Mouse (Mus musculus) myocyte (in vitro differentiated cells): ENCODE data around the gene Rmi2. TPM values are rescaled to one million over a fixed set of nuclear protein-coding genes. Genes with fewer than 3 reads are reported as not detected.

Experiments
- H3K27me3 ChIP-seq: one replicate; pipeline ENCODE4 v1.6.1; 2011; ENCODE audit not compliant: control insufficient read depth, insufficient read depth, insufficient read length
- H3K36me3 ChIP-seq: one replicate; pipeline ENCODE4 v1.6.1; 2011; ENCODE audit not compliant: control insufficient read depth, insufficient read depth
- H3K4me2 ChIP-seq: one replicate; pipeline ENCODE4 v1.6.1; 2011; ENCODE audit warnings: low read depth, control low read depth
- H3K4me3 ChIP-seq: one replicate; pipeline ENCODE4 v1.5.1; 2011; ENCODE audit warnings: mild to moderate bottlenecking, control low read depth, moderate library complexity
- H3K79me2 ChIP-seq: one replicate; pipeline ENCODE4 v1.6.1; 2011; ENCODE audit not compliant: control insufficient read depth, insufficient read depth
- H3ac ChIP-seq: one replicate; pipeline ENCODE4 v1.6.1; 2011; ENCODE audit not compliant: control insufficient read depth, insufficient read length
- CEBPB ChIP-seq: IDR thresholded peaks from 2 replicates; pipeline ENCODE4 v1.6.1; 2011; ENCODE audit warnings: mild to moderate bottlenecking, moderate library complexity; ENCODE audit not compliant: poor library complexity, insufficient read depth, severe bottlenecking
- E2F4 ChIP-seq: IDR thresholded peaks from one replicate; pipeline ENCODE4 v1.6.1; 2011; ENCODE audit warnings: mild to moderate bottlenecking, control low read depth, moderate library complexity; ENCODE audit not compliant: insufficient read depth
- MAX ChIP-seq: IDR thresholded peaks from one replicate; pipeline ENCODE4 v1.6.1; 2011; ENCODE audit warnings: low read depth, mild to moderate bottlenecking, control low read depth
- MYOD1 ChIP-seq, 3 experiments: IDR thresholded peaks; one replicate each; pipeline ENCODE4 v1.6.1; 2011; ENCODE audit warnings: control low read depth in 2 of 3, low read depth in 2 of 3, mild to moderate bottlenecking in 2 of 3, moderate library complexity in 1 of 3; ENCODE audit not compliant: insufficient read length in 2 of 3, control insufficient read depth in 1 of 3
- MYOG ChIP-seq, 3 experiments: IDR thresholded peaks; one replicate each; pipeline ENCODE4 v1.6.1; 2011; ENCODE audit warnings: control low read depth in 2 of 3, low read depth in 2 of 3, mild to moderate bottlenecking in 2 of 3; ENCODE audit not compliant: insufficient read length in 2 of 3, control insufficient read depth in 1 of 3, insufficient read depth in 1 of 3
- POLR2A ChIP-seq: IDR thresholded peaks from one replicate; pipeline ENCODE4 v1.6.1; 2011; ENCODE audit warnings: low read depth, mild to moderate bottlenecking, control low read depth, moderate library complexity; ENCODE audit not compliant: insufficient read length
- POLR2AphosphoS2 ChIP-seq: IDR thresholded peaks from one replicate; pipeline ENCODE4 v1.6.1; 2011; ENCODE audit warnings: low read depth, control low read depth; ENCODE audit not compliant: insufficient read length
- REST ChIP-seq: IDR thresholded peaks from one replicate; pipeline ENCODE4 v1.6.1; 2011; ENCODE audit warnings: mild to moderate bottlenecking, control low read depth, moderate library complexity; ENCODE audit not compliant: insufficient read depth, insufficient read length
- SRF ChIP-seq: IDR thresholded peaks from one replicate; pipeline ENCODE4 v1.6.1; 2011; ENCODE audit warnings: low read depth; ENCODE audit not compliant: control insufficient read depth, insufficient read length
- TCF12 ChIP-seq: IDR thresholded peaks from one replicate; pipeline ENCODE4 v1.6.1; 2011; ENCODE audit warnings: mild to moderate bottlenecking, control low read depth; ENCODE audit not compliant: poor library complexity, insufficient read depth, severe bottlenecking
- TCF3 ChIP-seq: IDR thresholded peaks from one replicate; pipeline ENCODE4 v1.6.1; 2011; ENCODE audit warnings: low read depth, control low read depth; ENCODE audit not compliant: insufficient read length
- USF1 ChIP-seq: IDR thresholded peaks from one replicate; pipeline ENCODE4 v1.6.1; 2011; ENCODE audit warnings: low read depth, mild to moderate bottlenecking, control low read depth, moderate library complexity
- polyA plus RNA-seq: library from polyadenylated mRNA; unstranded; fragments of >200 nt; fragmentation: generic; extraction: Trizol; gene quantifications from one replicate; pipeline ENCODE4 v1.2.1, GENCODE M21; 2012; ENCODE audit warnings: missing spikeins

Rmi2 gene
- polyA plus RNA-seq, 1 experiment: 0.64 TPM

DNA sequence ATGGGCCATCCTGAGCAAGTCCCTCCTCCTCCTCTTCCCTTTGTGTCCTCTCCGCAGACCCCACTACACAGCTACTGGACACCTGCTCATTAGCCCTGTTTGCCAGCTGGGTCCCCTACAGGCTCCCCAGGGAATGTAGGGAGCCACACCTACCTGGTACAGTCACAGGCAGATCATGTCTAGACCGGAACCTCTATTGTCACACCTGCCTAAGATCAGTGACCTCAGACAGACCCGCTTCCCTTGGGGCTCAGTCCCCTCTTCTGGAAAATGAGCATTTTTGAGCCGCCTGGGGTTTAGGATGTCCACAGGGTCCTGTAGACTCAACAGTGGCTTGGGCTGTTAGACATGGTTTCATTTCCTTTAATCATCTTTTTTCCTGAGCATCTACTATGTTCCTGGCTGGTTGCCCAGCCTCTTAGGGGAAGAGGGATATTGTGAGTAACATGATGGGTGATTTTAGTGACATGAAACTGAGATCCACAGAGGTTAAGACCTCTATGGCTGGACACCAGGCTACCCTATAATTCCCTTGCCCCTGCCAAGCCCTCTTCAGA is 16.2 kb upstream of the Rmi2 start:
- Histone ChIP-seq H3K79me2 (no peaks in the 10 kb centered on the region), H3K27me3 (no peaks in the 10 kb centered on the region)
- TF ChIP-seq E2F4 (no peak), MYOD1 (IDR thresholded peaks at IDR 0.05; ENCODE audit: control insufficient read depth in 1 of 3, insufficient read length in 2 of 3, low read depth in 2 of 3) (no peak), MYOG (IDR thresholded peaks at IDR 0.05; ENCODE audit: control insufficient read depth in 1 of 3, insufficient read depth in 1 of 3, insufficient read length in 2 of 3, low read depth in 2 of 3) (no peak), SRF (no peak), CEBPB (no peak), TCF3 (no peak), USF1 (no peak)

DNA sequence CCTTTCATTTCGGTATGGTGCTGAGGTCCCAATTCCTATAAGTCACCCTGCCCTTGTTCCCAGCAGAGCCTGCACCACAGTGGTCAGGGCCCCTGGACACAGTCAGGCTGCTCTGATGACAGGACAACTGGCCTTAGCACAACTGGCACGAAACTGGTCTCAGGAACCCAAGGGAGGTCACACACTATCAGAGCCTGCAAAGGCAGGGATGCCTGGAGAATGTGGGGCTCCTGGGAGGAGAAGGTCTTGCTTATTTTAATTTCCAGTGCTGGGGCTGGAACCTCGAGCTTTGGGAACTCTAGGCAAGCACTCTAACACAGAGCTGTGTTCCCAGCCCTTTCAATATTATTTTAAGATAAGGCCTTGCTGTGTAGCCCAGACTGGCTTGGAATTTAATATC is 14.9 kb upstream of the Rmi2 start:
- Histone ChIP-seq H3K27me3 (no peaks in the 10 kb centered on the region), H3K36me3 (no peaks in the 10 kb centered on the region)
- TF ChIP-seq TCF3 (no peak), REST (no peak), SRF (no peak), MYOD1 (IDR thresholded peaks at IDR 0.05; ENCODE audit: control insufficient read depth in 1 of 3, insufficient read length in 2 of 3, low read depth in 2 of 3) (no peak), USF1 (no peak), CEBPB (no peak), TCF12 (no peak), POLR2A (no peak), MAX (no peak), E2F4 (no peak), MYOG (IDR thresholded peaks at IDR 0.05; ENCODE audit: control insufficient read depth in 1 of 3, insufficient read depth in 1 of 3, insufficient read length in 2 of 3, low read depth in 2 of 3) (no peak), POLR2AphosphoS2 (no peak)

More for the DNA sequence above, 16.2 kb upstream of the Rmi2 start:
- no peak overlapping the region for H3K4me2 ChIP-seq
- H3ac ChIP-seq: no peak overlapping the region
- H3K4me3 ChIP-seq: no peak overlapping the region
- H3K36me3 ChIP-seq: no peaks in the 10 kb centered on the region

DNA sequence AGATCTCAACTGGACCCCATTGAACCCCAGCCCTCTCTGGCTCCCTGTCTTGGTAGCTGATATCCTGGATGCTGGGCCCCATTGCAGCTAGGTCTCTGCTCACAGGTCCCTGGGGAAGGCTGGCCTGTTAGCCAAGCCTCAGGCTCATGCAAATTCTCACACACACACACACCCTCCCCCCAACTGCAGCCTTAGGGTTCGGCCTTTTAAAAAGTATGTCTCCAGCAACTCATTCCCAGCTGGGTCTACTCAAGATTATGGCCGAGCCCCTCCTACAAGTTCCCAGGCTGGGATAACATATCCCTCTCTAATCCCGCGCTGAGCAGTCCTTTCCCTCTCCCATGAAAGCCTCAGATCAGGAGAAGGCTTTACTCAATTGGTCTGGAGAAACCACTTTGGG is 13.5 kb upstream of the Rmi2 start:
- TF ChIP-seq USF1: no peak
- no peak for TF ChIP-seq TCF3
- TF ChIP-seq MYOG (IDR thresholded peaks at IDR 0.05; ENCODE audit: control insufficient read depth in 1 of 3, insufficient read depth in 1 of 3, insufficient read length in 2 of 3, low read depth in 2 of 3): no peak
- no peak for TF ChIP-seq SRF
- TF ChIP-seq REST: no peak
- Histone ChIP-seq H3K79me2 (no peaks in the 10 kb centered on the region), H3K36me3 (no peaks in the 10 kb centered on the region), H3K27me3 (no peaks in the 10 kb centered on the region), H3K4me2 (no peak overlapping the region), H3ac (no peak overlapping the region), H3K4me3 (no peak overlapping the region)

More for the DNA sequence above, 14.9 kb upstream of the Rmi2 start:
- Histone ChIP-seq H3K4me2 (no peak overlapping the region), H3ac (no peak overlapping the region), H3K79me2 (no peaks in the 10 kb centered on the region), H3K4me3 (no peak overlapping the region)

DNA sequence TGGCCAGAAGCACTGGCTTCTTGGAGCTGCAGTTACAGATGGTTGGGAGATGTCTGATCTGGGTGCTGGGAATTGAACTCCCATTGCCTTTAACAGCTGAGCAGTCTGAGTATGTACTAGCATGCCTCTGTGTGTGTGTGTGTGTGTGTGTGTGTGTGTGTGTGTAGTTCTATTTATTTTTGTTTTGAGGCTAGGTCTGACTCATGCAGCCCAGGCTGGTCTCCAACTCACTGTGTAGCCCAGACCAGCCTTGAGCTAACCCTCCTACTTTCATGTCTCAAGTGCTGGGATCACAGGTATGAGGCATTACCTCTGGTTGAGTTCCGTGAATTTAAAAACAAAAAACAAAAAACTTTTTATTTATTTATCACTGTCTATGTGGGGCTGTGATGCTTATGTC is 10.3 kb upstream of the Rmi2 start:
- Histone ChIP-seq H3ac (no peak overlapping the region), H3K36me3 (no peaks in the 10 kb centered on the region), H3K4me2 (no peak overlapping the region), H3K27me3 (no peaks in the 10 kb centered on the region), H3K4me3 (no peak overlapping the region), H3K79me2 (no peaks in the 10 kb centered on the region)
- TF ChIP-seq E2F4: no peak
- no peak for TF ChIP-seq TCF3
- no peak for TF ChIP-seq REST
- no peak for TF ChIP-seq MAX
- TF ChIP-seq MYOG (IDR thresholded peaks at IDR 0.05; ENCODE audit: control insufficient read depth in 1 of 3, insufficient read depth in 1 of 3, insufficient read length in 2 of 3, low read depth in 2 of 3): no peak
- TF ChIP-seq USF1: no peak
- no peak for TF ChIP-seq SRF
- TF ChIP-seq POLR2A: no peak
- no peak for TF ChIP-seq TCF12
- TF ChIP-seq POLR2AphosphoS2: no peak
- no peak for TF ChIP-seq MYOD1 (IDR thresholded peaks at IDR 0.05; ENCODE audit: control insufficient read depth in 1 of 3, insufficient read length in 2 of 3, low read depth in 2 of 3)
- TF ChIP-seq CEBPB: no peak

DNA sequence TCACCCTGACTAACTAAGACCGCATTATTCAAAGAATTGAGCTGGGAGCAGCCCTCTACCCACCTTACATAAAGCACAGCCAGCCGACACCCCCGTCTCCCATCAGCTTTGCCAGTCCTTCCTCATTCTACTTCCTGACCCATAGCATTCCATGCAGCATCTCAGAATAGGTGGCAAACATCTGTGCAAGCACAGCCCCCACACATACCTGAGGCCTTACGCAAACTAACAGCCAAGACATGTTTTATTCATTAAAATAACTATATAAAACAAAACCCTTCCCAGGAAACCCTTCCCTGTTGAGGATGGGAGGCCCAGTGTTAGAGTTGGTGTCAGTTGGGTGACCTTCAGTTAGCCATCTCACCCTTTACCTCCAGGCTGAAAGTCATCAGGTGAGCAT is 9.0 kb upstream of the Rmi2 start:
- H3K27me3 ChIP-seq: no peaks in the 10 kb centered on the region
- H3ac ChIP-seq: no peak overlapping the region
- no peaks in the 10 kb centered on the region for H3K36me3 ChIP-seq
- H3K4me3 ChIP-seq: no peak overlapping the region
- no peak for TF ChIP-seq REST
- no peak for TF ChIP-seq TCF3
- no peak for TF ChIP-seq POLR2A
- no peak for TF ChIP-seq SRF
- no peak for TF ChIP-seq POLR2AphosphoS2
- TF ChIP-seq MYOG (IDR thresholded peaks at IDR 0.05; ENCODE audit: control insufficient read depth in 1 of 3, insufficient read depth in 1 of 3, insufficient read length in 2 of 3, low read depth in 2 of 3): no peak
- no peak for TF ChIP-seq MAX
- TF ChIP-seq USF1: no peak
- TF ChIP-seq CEBPB: no peak
- no peak for TF ChIP-seq TCF12
- no peak for TF ChIP-seq E2F4
- no peak for TF ChIP-seq MYOD1 (IDR thresholded peaks at IDR 0.05; ENCODE audit: control insufficient read depth in 1 of 3, insufficient read length in 2 of 3, low read depth in 2 of 3)
- no peak overlapping the region for H3K4me2 ChIP-seq
- H3K79me2 ChIP-seq: no peaks in the 10 kb centered on the region
